Mouse (Mus musculus) liver, postnatal 0 days (tissue): ENCODE measurements around the gene Top2b. TPM values are rescaled to one million over a fixed set of nuclear protein-coding genes. Genes with fewer than 3 reads are reported as not detected.
A peak's percentile ranks its signal among the peaks of the same experiment; 100 is the strongest.

Experiments used
- ATAC-seq: fragments of 200-750 bp; cut with Nextera tagmentation; 2 replicates; pipeline ENCODE4 v1.8.0; 2017; ENCODE audit warnings: mild to moderate bottlenecking, moderate library complexity
- DNase-seq: peaks from one replicate; pipeline ENCODE4 v3.0.0-alpha.2; 2016
- H3K27ac ChIP-seq: fragments of 300-500 bp; sonication (generic); 2 replicates; pipeline ENCODE4 v1.5.1; 2014; ENCODE audit warnings: antibody characterized with exemption, moderate library complexity, mild to moderate bottlenecking, low read depth
- H3K27me3 ChIP-seq: fragments of 300-500 bp; sonication (generic); 2 replicates; pipeline ENCODE4 v1.6.1; 2014; ENCODE audit warnings: low read length, control low read depth, mixed read lengths; ENCODE audit not compliant: insufficient read depth
- H3K36me3 ChIP-seq: fragments of 300-500 bp; sonication (generic); replicated peaks from 2 replicates; pipeline ENCODE4 v1.6.1; 2014; ENCODE audit warnings: mild to moderate bottlenecking, control low read depth, low read length, moderate library complexity, mixed read lengths; ENCODE audit not compliant: insufficient read depth
- H3K4me1 ChIP-seq: fragments of 300-500 bp; sonication (generic); 2 replicates; pipeline ENCODE4 v1.6.1; 2014; ENCODE audit warnings: antibody characterized with exemption, mild to moderate bottlenecking, control low read depth; ENCODE audit not compliant: insufficient read depth
- H3K4me2 ChIP-seq: fragments of 300-500 bp; sonication (generic); 2 replicates; pipeline ENCODE4 v1.6.1; 2014; ENCODE audit warnings: low read depth, mild to moderate bottlenecking, low read length, moderate library complexity, mixed read lengths
- H3K4me3 ChIP-seq: fragments of 300-500 bp; sonication (generic); 2 replicates; pipeline ENCODE4 v1.5.1; 2014; ENCODE audit warnings: low read depth, low read length
- H3K9ac ChIP-seq: fragments of 300-500 bp; sonication (generic); replicated peaks from 2 replicates; pipeline ENCODE4 v1.6.1; 2014; ENCODE audit warnings: mild to moderate bottlenecking, moderate library complexity
- H3K9me3 ChIP-seq: fragments of 300-500 bp; sonication (generic); 2 replicates; pipeline ENCODE4 v1.6.1; 2016; ENCODE audit warnings: mild to moderate bottlenecking, control low read depth, low read length, mixed read lengths
- CTCF ChIP-seq: sonication (generic); IDR thresholded peaks from 2 replicates; pipeline ENCODE4 v1.5.1; 2016; ENCODE audit warnings: antibody characterized with exemption, low read depth
- EP300 ChIP-seq: IDR thresholded peaks from 2 replicates; pipeline ENCODE4 v1.6.1; 2016; ENCODE audit warnings: antibody characterized with exemption, low read depth, mild to moderate bottlenecking
- WGBS: fragments of 180-500 bp; shearing (Covaris S2); extraction: QIAGEN DNeasy Blood & Tissue Kit; methylation state at CpG from one replicate; pipeline ENCODE4 v1.1.7; 2014; ENCODE audit not compliant: insufficient replicate concordance; 5-methylcytosine and 5-hydroxymethylcytosine counted together
- polyA plus RNA-seq: library from polyadenylated mRNA; unstranded; fragments of >200 nt; fragmentation: Nextera tagmentation; extraction: Ambion mirVana; gene quantifications from 2 replicates; pipeline ENCODE4 v1.2.1, GENCODE M21; 2015

Top2b gene
- polyA plus RNA-seq, 1 experiment from 2014 or later, result 9.3 TPM

GRCm38 (mm10) chr14:16373190-16373589 is 8.2 kb downstream of the Top2b start:
- TF ChIP-seq CTCF, result no peak
- peak; percentile 51; the same call in 1 of the 2 replicates for TF ChIP-seq EP300
- no peak overlapping the region for H3K27ac ChIP-seq
- no peaks in the 10 kb centered on the region; the same call in 1 of the 2 replicates for H3K36me3 ChIP-seq
- H3K27me3 ChIP-seq, result no peaks in the 10 kb centered on the region
- DNase-seq, result no peak
- 0 out of 2 replicates have a peak overlapping the region, but pooled peaks have one; percentile 2 for H3K9ac ChIP-seq
- ATAC-seq, result no peak
- no peaks in the 10 kb centered on the region for H3K9me3 ChIP-seq
- H3K4me3 ChIP-seq, result no peak overlapping the region
- H3K4me2 ChIP-seq, result no peak overlapping the region
- H3K4me1 ChIP-seq, result peaks cover 10% of the 10 kb centered on the region

GRCm38 (mm10) chr14:16379917-16380570 is 15.1 kb downstream of the Top2b start:
- Histone ChIP-seq H3K4me1 (0 out of 2 replicates have a peak, but pooled peaks cover 2% of the 10 kb centered on the region), H3K4me3 (no peak overlapping the region), H3K9ac (no peak overlapping the region), H3K27ac (no peak overlapping the region), H3K9me3 (no peaks in the 10 kb centered on the region), H3K4me2 (no peak overlapping the region), H3K27me3 (no peaks in the 10 kb centered on the region), H3K36me3 (no peaks in the 10 kb centered on the region)
- TF ChIP-seq EP300 (no peak), CTCF (peak; percentile 98)
- ATAC-seq, result peak; percentile 86
- 16% methylated on average over 2 of the region's 2 CpGs for WGBS
- DNase-seq, result peak; percentile 19

- H3K4me3 ChIP-seq, result no peak overlapping the region
- peak; percentile 62 for ATAC-seq
- peaks cover 9% of the 10 kb centered on the region for H3K36me3 ChIP-seq
- TF ChIP-seq CTCF (no peak), EP300 (peak; percentile 91)
- H3K4me2 ChIP-seq, result no peak overlapping the region; the same call in 1 of the 2 replicates
- WGBS, result 56% methylated on average over 1 of the region's 1 CpGs
- H3K9ac ChIP-seq, result no peak overlapping the region
- no peak overlapping the region for H3K27ac ChIP-seq
- no peaks in the 10 kb centered on the region for H3K9me3 ChIP-seq
- no peaks in the 10 kb centered on the region for H3K4me1 ChIP-seq
- H3K27me3 ChIP-seq, result no peaks in the 10 kb centered on the region
- DNase-seq, result no peak
These were observed 19.8 kb downstream of the Top2b start for GRCm38 (mm10) chr14:16384783-16385182.

GRCm38 (mm10) chr14:16405187-16405586 is 40.2 kb downstream of the Top2b start:
- H3K27me3 ChIP-seq, result no peaks in the 10 kb centered on the region
- no peak overlapping the region for H3K4me2 ChIP-seq
- no peaks in the 10 kb centered on the region for H3K9me3 ChIP-seq
- DNase-seq, result no peak
- H3K36me3 ChIP-seq, result peaks cover 24% of the 10 kb centered on the region
- no peak overlapping the region for H3K9ac ChIP-seq
- no peak overlapping the region for H3K27ac ChIP-seq
- 87% methylated on average over 4 of the region's 4 CpGs for WGBS
- TF ChIP-seq CTCF (no peak), EP300 (no peak)
- ATAC-seq, result no peak
- H3K4me3 ChIP-seq, result no peak overlapping the region
- H3K4me1 ChIP-seq, result no peaks in the 10 kb centered on the region

GRCm38 (mm10) chr14:16414163-16414562 is 49.2 kb downstream of the Top2b start:
- Histone ChIP-seq H3K4me1 (no peaks in the 10 kb centered on the region), H3K27ac (no peak overlapping the region), H3K9ac (no peak overlapping the region), H3K4me2 (no peak overlapping the region), H3K9me3 (no peaks in the 10 kb centered on the region), H3K36me3 (peaks cover 45% of the 10 kb centered on the region), H3K4me3 (no peak overlapping the region), H3K27me3 (no peaks in the 10 kb centered on the region)
- 88% methylated on average over 4 of the region's 4 CpGs for WGBS
- no peak for ATAC-seq
- no peak for TF ChIP-seq CTCF
- DNase-seq, result no peak

DNA sequence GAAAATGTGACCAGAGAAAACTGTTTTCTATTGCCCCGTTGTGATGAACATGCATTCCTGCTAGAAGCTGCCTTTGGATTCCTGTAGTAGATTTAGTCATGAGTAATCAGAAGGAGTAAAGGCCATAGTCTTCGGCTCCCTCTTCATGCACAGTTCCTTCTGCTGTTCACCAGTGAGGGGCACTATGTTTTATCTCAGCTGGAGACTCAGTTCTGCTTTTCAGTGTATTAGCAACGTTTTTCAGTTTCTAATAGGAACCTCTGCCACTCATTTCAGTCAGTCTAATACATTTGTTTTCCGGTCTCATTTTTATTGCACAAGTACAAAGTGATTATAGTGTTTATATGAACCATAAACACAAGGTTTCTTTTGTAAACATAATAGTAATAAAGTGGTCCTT is 62.6 kb downstream of the Top2b start:
- no peaks in the 10 kb centered on the region for H3K27me3 ChIP-seq
- DNase-seq (no peak), ATAC-seq (no peak)
- no peak overlapping the region for H3K4me2 ChIP-seq
- H3K9ac ChIP-seq, result no peak overlapping the region
- H3K9me3 ChIP-seq, result no peaks in the 10 kb centered on the region
- H3K4me3 ChIP-seq, result no peak overlapping the region
- TF ChIP-seq EP300, result no peak
- TF ChIP-seq CTCF, result no peak
- WGBS, result 73% methylated on average over 4 of the region's 4 CpGs
- no peak overlapping the region for H3K27ac ChIP-seq
- peaks cover 35% of the 10 kb centered on the region for H3K36me3 ChIP-seq
- H3K4me1 ChIP-seq, result no peaks in the 10 kb centered on the region
